Mouse (Mus musculus) midbrain, embryonic 13.5 days (tissue): ENCODE measurements around the gene Gm4302. TPM values are rescaled to one million over a fixed set of nuclear protein-coding genes. Genes with fewer than 3 reads are reported as not detected.
"Not testable (repeated sequence)": the region's sequence is repeated elsewhere in the genome, so short reads cannot be mapped to it uniquely, and the experiment has no call there.

Experiments
- ATAC-seq: fragments of 200-750 bp; cut with Nextera tagmentation; 2 replicates; pipeline ENCODE4 v1.8.0; 2017; ENCODE audit warnings: mild to moderate bottlenecking, moderate TSS enrichment, moderate library complexity
- H3K27ac ChIP-seq: fragments of 300-500 bp; sonication (generic); 2 replicates; pipeline ENCODE4 v1.5.1; 2015; ENCODE audit warnings: inconsistent platforms, mild to moderate bottlenecking, moderate library complexity
- H3K27me3 ChIP-seq: fragments of 300-500 bp; sonication (generic); 2 replicates; pipeline ENCODE4 v1.6.1; 2015; ENCODE audit warnings: mild to moderate bottlenecking, inconsistent platforms
- H3K36me3 ChIP-seq: fragments of 300-500 bp; sonication (generic); 2 replicates; pipeline ENCODE4 v1.6.1; 2015; ENCODE audit warnings: mild to moderate bottlenecking, inconsistent platforms
- H3K4me1 ChIP-seq: fragments of 300-500 bp; sonication (generic); replicated peaks from 2 replicates; pipeline ENCODE4 v1.6.1; 2015; ENCODE audit warnings: inconsistent platforms
- H3K4me2 ChIP-seq: fragments of 300-500 bp; sonication (generic); replicated peaks from 2 replicates; pipeline ENCODE4 v1.6.1; 2015; ENCODE audit warnings: moderate library complexity, mild to moderate bottlenecking, inconsistent platforms
- H3K4me3 ChIP-seq: fragments of 300-500 bp; sonication (generic); replicated peaks from 2 replicates; pipeline ENCODE4 v1.5.1; 2015; ENCODE audit warnings: mild to moderate bottlenecking, inconsistent platforms
- H3K9ac ChIP-seq: fragments of 300-500 bp; sonication (generic); replicated peaks from 2 replicates; pipeline ENCODE4 v1.6.1; 2015; ENCODE audit warnings: mild to moderate bottlenecking, inconsistent platforms
- H3K9me3 ChIP-seq: fragments of 300-500 bp; sonication (generic); 2 replicates; pipeline ENCODE4 v1.6.1; 2016; ENCODE audit warnings: mild to moderate bottlenecking, inconsistent platforms
- WGBS: fragments of 180-500 bp; shearing (Covaris S2); methylation state at CpG from one replicate; pipeline ENCODE4 v1.1.7; 2015; 5-methylcytosine and 5-hydroxymethylcytosine counted together
- polyA plus RNA-seq: library from polyadenylated mRNA; unstranded; fragments of >200 nt; fragmentation: Nextera tagmentation; extraction: Ambion mirVana; gene quantifications from 2 replicates; pipeline ENCODE4 v1.2.1, GENCODE M21; 2015

Gm4302 gene
- polyA plus RNA-seq = not detected in 2 replicates

DNA sequence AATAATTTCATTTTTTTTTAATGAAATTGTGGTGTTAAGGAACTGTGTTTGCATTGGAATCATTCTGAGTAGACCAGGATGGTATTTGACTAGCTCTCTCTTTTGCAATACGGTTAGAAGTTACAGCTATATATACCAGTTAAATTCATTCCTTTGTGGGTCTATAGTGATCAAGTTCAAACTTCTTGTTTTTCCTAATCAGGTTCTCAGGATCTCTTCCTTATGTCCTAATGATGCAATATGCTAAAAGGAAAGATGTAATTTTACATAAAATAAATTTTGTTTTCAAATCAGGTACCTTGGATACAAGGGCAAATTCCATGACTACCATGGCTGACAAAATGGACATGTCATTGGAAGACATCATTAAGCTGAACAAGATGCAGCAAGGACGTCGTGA, at the start of gene Gm4302:
Gm4302 (plus strand) TSS at position 301 of the 400 bp plus-strand sequence.
- ATAC-seq = not testable (repeated sequence)
- whole genome bisulfite sequencing = no CpG with 5 or more reads among the region's 3 CpGs

DNA sequence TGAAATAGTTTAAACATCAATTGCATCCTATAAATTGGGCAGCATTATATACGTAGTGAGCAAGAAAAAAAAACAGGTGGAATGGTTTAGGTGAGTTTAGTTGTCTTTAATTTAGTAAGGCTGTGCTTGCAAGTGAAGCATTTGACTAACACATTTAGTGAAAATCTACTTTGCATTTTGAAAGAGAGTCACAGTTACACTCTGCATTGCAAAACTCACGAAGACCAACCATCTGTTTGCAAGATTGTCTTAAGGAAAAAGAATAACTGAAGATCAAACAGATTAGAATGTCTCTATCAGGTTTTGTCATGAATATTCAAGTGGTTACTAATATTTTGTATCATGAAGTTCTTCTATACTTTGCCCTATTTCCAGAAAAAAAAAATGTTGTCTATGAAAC, 44.5 kb upstream of the Gm4302 start:
- no peak for ATAC-seq
- Histone ChIP-seq H3K36me3 (no peaks in the 10 kb centered on the region), H3K4me2 (no peak overlapping the region), H3K4me3 (no peak overlapping the region), H3K27ac (no peak overlapping the region), H3K4me1 (no peaks in the 10 kb centered on the region), H3K9me3 (no peaks in the 10 kb centered on the region), H3K9ac (no peak overlapping the region), H3K27me3 (no peaks in the 10 kb centered on the region)
- 81% methylated on average over 2 of the region's 2 CpGs for WGBS

More for the DNA sequence above, at the start of gene Gm4302:
- H3K36me3 ChIP-seq, H3K4me3 ChIP-seq, H3K4me1 ChIP-seq, H3K9me3 ChIP-seq, H3K9ac ChIP-seq, H3K27ac ChIP-seq, H3K27me3 ChIP-seq, H3K4me2 ChIP-seq: not testable (repeated sequence)

DNA sequence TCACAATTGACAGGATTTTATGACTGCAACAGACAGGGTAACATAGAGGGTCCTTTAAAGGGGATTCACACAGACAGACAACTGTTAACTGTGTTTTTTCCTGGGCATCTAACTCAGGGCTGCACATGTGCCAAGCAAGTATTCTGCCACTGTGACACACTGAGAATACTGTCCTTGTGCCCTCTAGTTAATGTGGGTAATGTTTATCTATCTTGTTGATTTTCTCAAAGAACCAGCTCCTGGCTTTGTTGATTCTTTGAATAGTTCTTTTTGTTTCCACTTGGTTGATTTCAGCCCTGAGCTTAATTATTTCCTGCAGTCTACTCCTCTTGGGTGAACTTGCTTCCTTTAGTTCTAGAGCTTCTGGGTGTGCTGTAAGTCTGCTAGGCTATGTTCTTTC, 40.5 kb upstream of the Gm4302 start:
- ATAC-seq, H3K9ac ChIP-seq, H3K4me2 ChIP-seq, H3K4me3 ChIP-seq, H3K4me1 ChIP-seq, H3K9me3 ChIP-seq, H3K36me3 ChIP-seq, H3K27ac ChIP-seq, H3K27me3 ChIP-seq: not testable (repeated sequence)

DNA sequence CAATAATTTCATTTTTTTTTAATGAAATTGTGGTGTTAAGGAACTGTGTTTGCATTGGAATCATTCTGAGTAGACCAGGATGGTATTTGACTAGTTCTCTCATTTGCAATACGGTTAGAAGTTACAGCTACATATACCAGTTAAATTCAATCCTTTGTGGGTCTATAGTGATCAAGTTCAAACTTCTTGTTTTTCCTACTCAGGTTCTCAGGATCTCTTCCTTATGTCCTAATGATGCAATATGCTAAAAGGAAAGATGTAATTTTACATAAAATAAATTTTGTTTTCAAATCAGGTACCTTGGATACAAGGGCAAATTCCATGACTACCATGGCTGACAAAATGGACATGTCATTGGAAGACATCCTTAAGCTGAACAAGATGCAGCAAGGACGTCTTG, 5.3 kb upstream of the Gm4302 start, which contains the start of gene Gm4301:
Gm4301 (plus strand) TSS at position 301 of the 400 bp plus-strand sequence.
- not testable (repeated sequence) for H3K4me1 ChIP-seq, H3K9ac ChIP-seq, ATAC-seq, H3K4me3 ChIP-seq, H3K36me3 ChIP-seq, H3K4me2 ChIP-seq, H3K9me3 ChIP-seq, H3K27ac ChIP-seq, H3K27me3 ChIP-seq
- no CpG with 5 or more reads among the region's 2 CpGs for WGBS

DNA sequence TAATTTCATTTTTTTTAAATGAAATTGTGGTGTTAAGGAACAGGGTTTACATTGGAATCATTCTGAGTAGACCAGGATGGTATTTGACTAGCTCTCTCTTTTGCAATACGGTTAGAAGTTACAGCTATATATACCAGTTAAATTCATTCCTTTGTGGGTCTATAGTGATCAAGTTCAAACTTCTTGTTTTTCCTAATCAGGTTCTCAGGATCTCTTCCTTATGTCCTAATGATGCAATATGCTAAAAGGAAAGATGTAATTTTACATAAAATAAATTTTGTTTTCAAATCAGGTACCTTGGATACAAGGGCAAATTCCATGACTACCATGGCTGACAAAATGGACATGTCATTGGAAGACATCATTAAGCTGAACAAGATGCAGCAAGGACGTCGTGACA, 5.0 kb downstream of the Gm4302 start, which contains the start of gene Gm4303:
Gm4303 (plus strand) TSS at position 301 of the 400 bp plus-strand sequence.
- not testable (repeated sequence) for H3K4me3 ChIP-seq, H3K27me3 ChIP-seq, H3K9ac ChIP-seq, H3K4me1 ChIP-seq, H3K9me3 ChIP-seq, ATAC-seq, H3K36me3 ChIP-seq, H3K27ac ChIP-seq, H3K4me2 ChIP-seq
- no CpG with 5 or more reads among the region's 3 CpGs for WGBS

DNA sequence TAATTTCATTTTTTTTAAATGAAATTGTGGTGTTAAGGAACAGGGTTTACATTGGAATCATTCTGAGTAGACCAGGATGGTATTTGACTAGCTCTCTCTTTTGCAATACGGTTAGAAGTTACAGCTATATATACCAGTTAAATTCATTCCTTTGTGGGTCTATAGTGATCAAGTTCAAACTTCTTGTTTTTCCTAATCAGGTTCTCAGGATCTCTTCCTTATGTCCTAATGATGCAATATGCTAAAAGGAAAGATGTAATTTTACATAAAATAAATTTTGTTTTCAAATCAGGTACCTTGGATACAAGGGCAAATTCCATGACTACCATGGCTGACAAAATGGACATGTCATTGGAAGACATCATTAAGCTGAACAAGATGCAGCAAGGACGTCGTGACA, 10.2 kb downstream of the Gm4302 start, which contains the start of gene Gm4305:
Gm4305 (plus strand) TSS at position 301 of the 400 bp plus-strand sequence.
- not testable (repeated sequence) for H3K27ac ChIP-seq, H3K4me3 ChIP-seq, H3K9me3 ChIP-seq

DNA sequence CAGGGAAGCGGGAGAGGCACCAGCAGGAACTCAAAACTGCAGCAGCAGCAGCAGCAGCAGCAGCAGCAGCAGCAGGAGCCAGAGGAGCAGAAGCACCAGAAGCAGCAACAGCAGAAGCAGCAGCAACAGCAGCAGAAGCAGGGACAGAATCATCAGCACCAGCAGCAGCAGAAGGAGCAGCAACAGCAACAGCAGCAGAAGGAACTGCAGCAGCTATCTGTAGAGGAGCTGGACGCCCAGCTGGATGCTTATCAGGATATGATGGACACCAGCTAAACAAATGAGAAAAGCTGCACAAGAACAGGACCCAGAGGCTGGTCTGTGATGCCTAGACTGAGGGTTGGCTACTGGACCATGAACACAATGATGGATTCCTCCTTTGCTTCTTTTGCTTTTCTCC, 16.2 kb downstream of the Gm4302 start:
- not testable (repeated sequence) for H3K27me3 ChIP-seq, H3K9me3 ChIP-seq, H3K4me2 ChIP-seq, H3K27ac ChIP-seq, H3K36me3 ChIP-seq, ATAC-seq, H3K4me1 ChIP-seq, H3K9ac ChIP-seq, H3K4me3 ChIP-seq
- 81% methylated on average over 2 of the region's 2 CpGs for WGBS

More for the DNA sequence above, 10.2 kb downstream of the Gm4302 start, which contains the start of gene Gm4305:
- H3K4me2 ChIP-seq, H3K9ac ChIP-seq, H3K27me3 ChIP-seq, H3K36me3 ChIP-seq, ATAC-seq, H3K4me1 ChIP-seq: not testable (repeated sequence)
- no CpG with 5 or more reads among the region's 3 CpGs for WGBS

DNA sequence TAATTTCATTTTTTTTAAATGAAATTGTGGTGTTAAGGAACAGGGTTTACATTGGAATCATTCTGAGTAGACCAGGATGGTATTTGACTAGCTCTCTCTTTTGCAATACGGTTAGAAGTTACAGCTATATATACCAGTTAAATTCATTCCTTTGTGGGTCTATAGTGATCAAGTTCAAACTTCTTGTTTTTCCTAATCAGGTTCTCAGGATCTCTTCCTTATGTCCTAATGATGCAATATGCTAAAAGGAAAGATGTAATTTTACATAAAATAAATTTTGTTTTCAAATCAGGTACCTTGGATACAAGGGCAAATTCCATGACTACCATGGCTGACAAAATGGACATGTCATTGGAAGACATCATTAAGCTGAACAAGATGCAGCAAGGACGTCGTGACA, 20.4 kb downstream of the Gm4302 start, which contains the start of gene Gm4307:
Gm4307 (plus strand) TSS at position 301 of the 400 bp plus-strand sequence.
- H3K4me2 ChIP-seq = not testable (repeated sequence)
- WGBS = no CpG with 5 or more reads among the region's 3 CpGs

DNA sequence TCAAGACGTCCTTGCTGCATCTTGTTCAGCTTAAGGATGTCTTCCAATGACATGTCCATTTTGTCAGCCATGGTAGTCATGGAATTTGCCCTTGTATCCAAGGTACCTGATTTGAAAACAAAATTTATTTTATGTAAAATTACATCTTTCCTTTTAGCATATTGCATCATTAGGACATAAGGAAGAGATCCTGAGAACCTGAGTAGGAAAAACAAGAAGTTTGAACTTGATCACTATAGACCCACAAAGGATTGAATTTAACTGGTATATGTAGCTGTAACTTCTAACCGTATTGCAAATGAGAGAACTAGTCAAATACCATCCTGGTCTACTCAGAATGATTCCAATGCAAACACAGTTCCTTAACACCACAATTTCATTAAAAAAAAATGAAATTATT, 41.8 kb downstream of the Gm4302 start, which contains the start of gene Gm4312:
Gm4312 (minus strand) TSS at position 101 of the 400 bp plus-strand sequence.
- not testable (repeated sequence) for H3K4me1 ChIP-seq, ATAC-seq, H3K9me3 ChIP-seq, H3K4me2 ChIP-seq, H3K27me3 ChIP-seq, H3K36me3 ChIP-seq, H3K9ac ChIP-seq, H3K27ac ChIP-seq, H3K4me3 ChIP-seq
- no CpG with 5 or more reads among the region's 2 CpGs for WGBS

More for the DNA sequence above, 20.4 kb downstream of the Gm4302 start, which contains the start of gene Gm4307:
- not testable (repeated sequence) for H3K4me1 ChIP-seq, H3K27ac ChIP-seq, H3K9me3 ChIP-seq, H3K27me3 ChIP-seq, H3K4me3 ChIP-seq, H3K36me3 ChIP-seq, H3K9ac ChIP-seq, ATAC-seq

Other genes starting within 250 kb of the Gm4302 start
- gene Gm4301, start 5.2 kb upstream of the Gm4302 start, polyA plus RNA-seq = not detected in 2 replicates
- not detected in 2 replicates for gene Gm4303, start 5.1 kb downstream of the Gm4302 start, polyA plus RNA-seq
- gene Gm4305, start 10.3 kb downstream of the Gm4302 start, polyA plus RNA-seq = not detected in 2 replicates
- gene Gm4307, start 20.5 kb downstream of the Gm4302 start, polyA plus RNA-seq = not detected in 2 replicates
- gene Gm4312, start 41.7 kb downstream of the Gm4302 start, polyA plus RNA-seq = not detected in 2 replicates
- 11.8 and 13.7 TPM in 2 replicates for gene Tmtc3, start 146.5 kb downstream of the Gm4302 start, polyA plus RNA-seq
- 6.9 and 7.0 TPM in 2 replicates for gene Cep290, start 146.7 kb downstream of the Gm4302 start, polyA plus RNA-seq
- gene 4930430F08Rik, start 249.6 kb downstream of the Gm4302 start, polyA plus RNA-seq = 11.6 and 13.4 TPM in 2 replicates
- 0.13 TPM in 1 of 2 replicates, not detected in the other for gene 1700017N19Rik, start 249.6 kb downstream of the Gm4302 start, polyA plus RNA-seq